Mouse (Mus musculus): Measurements from ENCODE around the gene Tbcel. TPM values are rescaled to one million over a fixed set of nuclear protein-coding genes. Genes with fewer than 3 reads are reported as not detected.

Tbcel gene
- polyA plus RNA-seq, 1 experiment from 2014 or later: 4.9 TPM

GRCm38 (mm10) chr9:42377656-42378055 is 130.0 kb downstream of the Tbcel start:
- no peak overlapping the region for H3K9ac ChIP-seq
- H3K9me3 ChIP-seq: no peaks in the 10 kb centered on the region
- no peaks in the 10 kb centered on the region for H3K27me3 ChIP-seq
- H3K4me3 ChIP-seq: no peak overlapping the region
- H3K36me3 ChIP-seq: no peaks in the 10 kb centered on the region
- ATAC-seq (ENCODE audit: insufficient number of reproducible peaks, insufficient read depth, low FRiP score, low TSS enrichment): no peak
- no peak overlapping the region for H3K27ac ChIP-seq
- H3K4me2 ChIP-seq (replicated peaks): no peak overlapping the region
- 92% methylated on average over 15 of the region's 15 CpGs for WGBS
- no peaks in the 10 kb centered on the region for H3K4me1 ChIP-seq

DNA sequence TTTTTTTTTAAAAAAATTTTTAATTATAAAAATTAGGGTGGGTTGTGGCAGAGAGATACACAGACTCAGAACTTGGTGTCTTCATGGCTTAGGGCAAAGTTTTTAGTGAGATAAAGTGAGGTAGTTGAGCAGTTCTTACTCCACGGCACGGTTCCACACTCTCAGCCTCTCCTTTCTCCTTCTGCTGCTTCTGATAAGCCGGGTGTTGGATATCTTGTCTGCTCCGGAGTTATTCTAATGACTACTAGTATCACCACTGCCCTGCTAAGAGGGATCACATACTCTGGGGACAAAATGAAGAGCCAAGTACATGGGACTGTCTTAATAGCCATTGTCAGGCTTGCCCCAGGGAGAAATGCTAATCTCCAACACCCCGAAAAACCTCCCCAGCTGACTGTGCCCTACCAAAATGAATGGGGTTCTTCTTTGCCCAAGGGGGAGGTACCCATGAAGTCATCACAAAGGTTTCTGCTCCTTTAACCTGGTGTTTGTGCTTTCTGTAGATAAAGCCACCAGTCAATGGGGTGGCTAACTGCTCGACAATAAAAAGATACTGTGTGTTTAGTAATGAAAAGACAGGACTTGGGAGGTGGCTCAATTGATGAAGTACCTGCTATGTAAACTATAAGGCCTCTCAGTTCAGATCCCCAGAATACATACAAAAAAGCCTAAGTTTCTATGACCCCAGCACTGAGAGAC is 135.8 kb downstream of the Tbcel start:
- Histone ChIP-seq H3K4me1 (no peaks in the 10 kb centered on the region), H3K9me3 (no peaks in the 10 kb centered on the region), H3K4me2 (replicated peaks) (no peak overlapping the region), H3K27me3 (no peaks in the 10 kb centered on the region), H3K36me3 (no peaks in the 10 kb centered on the region), H3K4me3 (no peak overlapping the region), H3K9ac (no peak overlapping the region), H3K27ac (no peak overlapping the region)
- no peak for ATAC-seq (ENCODE audit: insufficient number of reproducible peaks, insufficient read depth, low FRiP score, low TSS enrichment)
- 84% methylated on average over 6 of the region's 6 CpGs for WGBS

Small RNA genes within 50 kb of the gene (microRNA-seq; reads per million reads assigned to microRNA genes)
- not detected for gene Gm44311

Other genes with a start within 250 kb of the Tbcel start
- gene Sc5d, start 243.6 kb downstream of the Tbcel start, polyA plus RNA-seq (2016; fragmentation: Nextera tagmentation; extraction: Ambion mirVana): 49.8 and 55.6 TPM in 2 replicates
- 0.35 and 0.57 TPM in 2 replicates for gene Tecta, start 107.9 kb downstream of the Tbcel start, polyA plus RNA-seq (2016; fragmentation: Nextera tagmentation; extraction: Ambion mirVana)